Mouse (Mus musculus) cerebellum, postnatal 14 days (tissue): ENCODE measurements at regions not wholly inside any gene's neighbourhood (a gene's known extent, or its start where the extent isn't known, plus 50 kb on each side); places are given as distances from the start of the nearest gene placed in this dataset.
"Not testable (repeated sequence)": the region's sequence is repeated elsewhere in the genome, so short reads cannot be mapped to it uniquely, and the experiment has no call there.

Experiments used
- DNase-seq, 2 experiments: peaks; one replicate each; pipeline ENCODE4 v3.0.0; 2021; ENCODE audit warnings: mixed read lengths in 2 of 2

DNA sequence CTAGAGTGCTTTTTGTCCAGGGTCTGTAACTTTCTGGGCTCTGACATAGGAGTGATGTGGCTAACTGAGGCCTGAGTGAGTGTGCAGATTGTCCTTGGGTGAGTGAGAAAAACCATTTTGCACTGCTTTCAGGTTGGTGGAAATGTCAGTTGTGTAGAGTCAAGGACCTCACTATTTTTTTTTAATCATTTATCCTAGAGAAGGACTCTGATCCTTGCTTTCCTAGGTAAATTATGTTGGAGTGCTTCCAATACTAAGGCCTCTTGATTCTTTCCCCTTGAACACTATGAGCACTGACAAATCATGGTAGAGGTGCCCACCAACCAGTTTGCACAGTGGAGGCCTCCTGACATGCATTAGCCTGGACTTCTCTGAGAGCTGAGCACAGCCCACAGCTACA, 233.6 kb downstream of the Utp18 start:
- not testable (repeated sequence) for DNase-seq
